Mouse (Mus musculus) hindbrain, embryonic 15.5 days (tissue): ENCODE measurements around the gene Car9. TPM values are rescaled to one million over a fixed set of nuclear protein-coding genes. Genes with fewer than 3 reads are reported as not detected.

Experiments used
- ATAC-seq: fragments of 200-750 bp; cut with Nextera tagmentation; 2 replicates; pipeline ENCODE4 v1.8.0; 2017; ENCODE audit warnings: low read depth, moderate number of reproducible peaks, moderate TSS enrichment; ENCODE audit not compliant: low FRiP score
- H3K27ac ChIP-seq: fragments of 300-500 bp; sonication (generic); replicated peaks from 2 replicates; pipeline ENCODE4 v1.5.1; 2015; ENCODE audit warnings: mild to moderate bottlenecking, inconsistent platforms
- H3K27me3 ChIP-seq: fragments of 300-500 bp; sonication (generic); 2 replicates; pipeline ENCODE4 v1.6.1; 2015; ENCODE audit warnings: control low read depth, inconsistent platforms
- H3K36me3 ChIP-seq: fragments of 300-500 bp; sonication (generic); 2 replicates; pipeline ENCODE4 v1.6.1; 2015; ENCODE audit warnings: control low read depth, inconsistent platforms
- H3K4me1 ChIP-seq: fragments of 300-500 bp; sonication (generic); replicated peaks from 2 replicates; pipeline ENCODE4 v1.6.1; 2015; ENCODE audit warnings: control low read depth, inconsistent platforms
- H3K4me2 ChIP-seq: fragments of 300-500 bp; sonication (generic); 2 replicates; pipeline ENCODE4 v1.6.1; 2015; ENCODE audit warnings: moderate library complexity, mild to moderate bottlenecking, inconsistent platforms
- H3K4me3 ChIP-seq: fragments of 300-500 bp; sonication (generic); 2 replicates; pipeline ENCODE4 v1.5.1; 2015; ENCODE audit warnings: mild to moderate bottlenecking, inconsistent platforms
- H3K9ac ChIP-seq: fragments of 300-500 bp; sonication (generic); 2 replicates; pipeline ENCODE4 v1.6.1; 2015; ENCODE audit warnings: inconsistent platforms
- H3K9me3 ChIP-seq: fragments of 300-500 bp; sonication (generic); 2 replicates; pipeline ENCODE4 v1.6.1; 2016; ENCODE audit warnings: control low read depth, inconsistent platforms
- WGBS: fragments of 180-500 bp; shearing (Covaris S2); methylation state at CpG from one replicate; pipeline ENCODE4 v1.1.7; 2015; 5-methylcytosine and 5-hydroxymethylcytosine counted together
- polyA plus RNA-seq: library from polyadenylated mRNA; unstranded; fragments of >200 nt; fragmentation: Nextera tagmentation; extraction: Ambion mirVana; gene quantifications from 2 replicates; pipeline ENCODE4 v1.2.1, GENCODE M21; 2015

Car9 gene
- 0.13 and 0.27 TPM in 2 replicates for polyA plus RNA-seq

GRCm38 (mm10) chr4:43506536-43507185 lies at the start of gene Car9:
TSS of gene Car9 (plus strand) at chr4:43506966.
- H3K4me2 ChIP-seq = peak within 1 kb of the TSS; percentile 50
- peaks cover 20% of the 10 kb centered on the region for H3K27me3 ChIP-seq
- ATAC-seq = no peak
- H3K27ac ChIP-seq = no peak within 1 kb of the TSS
- peaks cover 13% of the 10 kb centered on the region for H3K4me1 ChIP-seq
- WGBS = 45% methylated on average over 9 of the region's 9 CpGs
- H3K4me3 ChIP-seq = no peak within 1 kb of the TSS
- H3K9me3 ChIP-seq = no peaks in the 10 kb centered on the region
- H3K36me3 ChIP-seq = no peaks in the 10 kb centered on the region
- no peak within 1 kb of the TSS for H3K9ac ChIP-seq

- 18% methylated on average over 8 of the region's 8 CpGs for WGBS
- no peak overlapping the region for H3K4me2 ChIP-seq
- ATAC-seq = no peak
- no peak overlapping the region for H3K27ac ChIP-seq
- peaks cover 16% of the 10 kb centered on the region for H3K4me1 ChIP-seq
- no peak overlapping the region for H3K9ac ChIP-seq
- no peak overlapping the region for H3K4me3 ChIP-seq
- no peaks in the 10 kb centered on the region for H3K36me3 ChIP-seq
- H3K9me3 ChIP-seq = no peaks in the 10 kb centered on the region
- H3K27me3 ChIP-seq = peaks cover 10% of the 10 kb centered on the region; the same call in 1 of the 2 replicates
Observed at GRCm38 (mm10) chr4:43457124-43457523, 49.6 kb upstream of the Car9 start.

GRCm38 (mm10) chr4:43463102-43463501 lies 43.7 kb upstream of the Car9 start:
- H3K9ac ChIP-seq = no peak overlapping the region
- H3K4me1 ChIP-seq = no peaks in the 10 kb centered on the region
- H3K4me3 ChIP-seq = no peak overlapping the region
- WGBS = 94% methylated on average over 5 of the region's 5 CpGs
- H3K27ac ChIP-seq = no peak overlapping the region
- no peak for ATAC-seq
- H3K36me3 ChIP-seq = no peaks in the 10 kb centered on the region
- H3K4me2 ChIP-seq = no peak overlapping the region
- H3K9me3 ChIP-seq = no peaks in the 10 kb centered on the region
- H3K27me3 ChIP-seq = no peaks in the 10 kb centered on the region

- ATAC-seq = no peak
- Histone ChIP-seq H3K9ac (no peak overlapping the region), H3K4me2 (no peak overlapping the region), H3K4me3 (no peak overlapping the region), H3K36me3 (no peaks in the 10 kb centered on the region), H3K9me3 (no peaks in the 10 kb centered on the region), H3K27me3 (no peaks in the 10 kb centered on the region), H3K27ac (no peak overlapping the region), H3K4me1 (no peaks in the 10 kb centered on the region)
- WGBS = 88% methylated on average over 6 of the region's 6 CpGs
Observed at GRCm38 (mm10) chr4:43465935-43466334, 40.8 kb upstream of the Car9 start.

GRCm38 (mm10) chr4:43466872-43467271 lies 39.9 kb upstream of the Car9 start:
- no peak for ATAC-seq

GRCm38 (mm10) chr4:43470301-43470700 lies 36.5 kb upstream of the Car9 start:
- 91% methylated on average over 10 of the region's 10 CpGs for WGBS
- H3K27ac ChIP-seq = no peak overlapping the region
- no peaks in the 10 kb centered on the region for H3K27me3 ChIP-seq
- H3K36me3 ChIP-seq = no peaks in the 10 kb centered on the region
- H3K4me1 ChIP-seq = no peaks in the 10 kb centered on the region
- ATAC-seq = no peak
- no peak overlapping the region for H3K9ac ChIP-seq
- H3K9me3 ChIP-seq = no peaks in the 10 kb centered on the region
- no peak overlapping the region for H3K4me2 ChIP-seq
- no peak overlapping the region for H3K4me3 ChIP-seq

More at GRCm38 (mm10) chr4:43466872-43467271, 39.9 kb upstream of the Car9 start:
- WGBS = 92% methylated on average over 7 of the region's 7 CpGs
- Histone ChIP-seq H3K27me3 (no peaks in the 10 kb centered on the region), H3K4me2 (no peak overlapping the region), H3K9ac (no peak overlapping the region), H3K4me3 (no peak overlapping the region), H3K4me1 (no peaks in the 10 kb centered on the region), H3K9me3 (no peaks in the 10 kb centered on the region), H3K36me3 (no peaks in the 10 kb centered on the region), H3K27ac (no peak overlapping the region)

- Histone ChIP-seq H3K9me3 (no peaks in the 10 kb centered on the region), H3K36me3 (no peaks in the 10 kb centered on the region), H3K9ac (no peak overlapping the region), H3K27me3 (no peaks in the 10 kb centered on the region), H3K4me2 (no peak overlapping the region), H3K4me3 (no peak overlapping the region), H3K4me1 (0 out of 2 replicates have a peak, but pooled peaks cover 3% of the 10 kb centered on the region), H3K27ac (no peak overlapping the region)
- ATAC-seq = no peak
- 86% methylated on average over 1 of the region's 1 CpGs for WGBS
Observed at GRCm38 (mm10) chr4:43473636-43474035, 33.1 kb upstream of the Car9 start.

GRCm38 (mm10) chr4:43476604-43477003 lies 30.2 kb upstream of the Car9 start:
- Histone ChIP-seq H3K4me1 (0 out of 2 replicates have a peak, but pooled peaks cover 3% of the 10 kb centered on the region), H3K27ac (no peak overlapping the region), H3K4me2 (no peak overlapping the region), H3K27me3 (no peaks in the 10 kb centered on the region), H3K36me3 (no peaks in the 10 kb centered on the region), H3K9me3 (no peaks in the 10 kb centered on the region), H3K4me3 (no peak overlapping the region), H3K9ac (no peak overlapping the region)
- 88% methylated on average over 6 of the region's 6 CpGs for WGBS
- no peak for ATAC-seq

GRCm38 (mm10) chr4:43477857-43478533 lies 28.8 kb upstream of the Car9 start:
- Histone ChIP-seq H3K4me1 (0 out of 2 replicates have a peak, but pooled peaks cover 3% of the 10 kb centered on the region), H3K9me3 (no peaks in the 10 kb centered on the region), H3K4me3 (peak overlapping the region; percentile 32), H3K4me2 (peak overlapping the region; percentile 51), H3K27ac (peak overlapping the region; percentile 56; the same call in 1 of the 2 replicates), H3K36me3 (no peaks in the 10 kb centered on the region), H3K9ac (0 out of 2 replicates have a peak overlapping the region, but pooled peaks have one; percentile 32), H3K27me3 (no peaks in the 10 kb centered on the region)
- WGBS = 16% methylated on average over 11 of the region's 11 CpGs
- ATAC-seq = peak; percentile 96

- Histone ChIP-seq H3K9ac (0 out of 2 replicates have a peak overlapping the region, but pooled peaks have one; percentile 32), H3K9me3 (no peaks in the 10 kb centered on the region), H3K4me1 (0 out of 2 replicates have a peak, but pooled peaks cover 3% of the 10 kb centered on the region), H3K4me3 (peak overlapping the region; percentile 32), H3K4me2 (peak overlapping the region; percentile 51), H3K27me3 (no peaks in the 10 kb centered on the region), H3K27ac (peak overlapping the region; percentile 56; the same call in 1 of the 2 replicates), H3K36me3 (no peaks in the 10 kb centered on the region)
- peak; percentile 24; the same call in 1 of the 2 replicates for ATAC-seq
- 44% methylated on average over 8 of the region's 8 CpGs for WGBS
Observed at GRCm38 (mm10) chr4:43478534-43478858, 28.3 kb upstream of the Car9 start.

- H3K9me3 ChIP-seq = no peaks in the 10 kb centered on the region
- 0 out of 2 replicates have a peak overlapping the region, but pooled peaks have one; percentile 19 for H3K4me2 ChIP-seq
- no peaks in the 10 kb centered on the region for H3K27me3 ChIP-seq
- H3K4me3 ChIP-seq = no peak overlapping the region
- no peak overlapping the region for H3K9ac ChIP-seq
- no peak overlapping the region for H3K27ac ChIP-seq
- 45% methylated on average over 24 of the region's 24 CpGs for WGBS
- H3K36me3 ChIP-seq = no peaks in the 10 kb centered on the region
- H3K4me1 ChIP-seq = 0 out of 2 replicates have a peak, but pooled peaks cover 3% of the 10 kb centered on the region
- ATAC-seq = no peak
Observed at GRCm38 (mm10) chr4:43478906-43479832, 27.6 kb upstream of the Car9 start.
